Mouse (Mus musculus) left cerebral cortex, postnatal 10 days (tissue): ENCODE measurements around the gene Pigk. TPM values are rescaled to one million over a fixed set of nuclear protein-coding genes. Genes with fewer than 3 reads are reported as not detected.

Experiments used
- DNase-seq, 2 experiments: peaks; one replicate each; pipeline ENCODE4 v3.0.0; 2021 to 2022; ENCODE audit warnings: low spot score in 2 of 2, mixed read lengths in 1 of 2; ENCODE audit errors: extremely low spot score in 1 of 2
- intact Hi-C: fragments of 180-260 bp; cut with DNase I; formaldehyde crosslinking; loops from one replicate; pipeline ENCODE4 v1.15.1; 2025
- total RNA-seq, 2 experiments: library from RNA; stranded (reverse); gene quantifications; 2 replicates each; pipeline ENCODE4 v1.2.3; 2021

Pigk gene
- total RNA-seq, 2 experiments from 2014 or later, result 48.0 to 48.4 TPM

GRCm38 (mm10) chr3:152913625-152914024, 199.7 kb downstream of the Pigk start:
- intact Hi-C loops, result no loop called here

GRCm38 (mm10) chr3:152914376-152914775, 200.5 kb downstream of the Pigk start:
- DNase-seq, result no peak
- intact Hi-C loops, result no loop called here

More at GRCm38 (mm10) chr3:152913625-152914024, 199.7 kb downstream of the Pigk start:
- DNase-seq, result no peak

GRCm38 (mm10) chr3:152917579-152917978, 203.7 kb downstream of the Pigk start:
- DNase-seq, result no peak
- intact Hi-C loops, result no loop called here

GRCm38 (mm10) chr3:152919101-152919500, 205.2 kb downstream of the Pigk start:
- intact Hi-C loops, result no loop called here
- no peak for DNase-seq

DNA sequence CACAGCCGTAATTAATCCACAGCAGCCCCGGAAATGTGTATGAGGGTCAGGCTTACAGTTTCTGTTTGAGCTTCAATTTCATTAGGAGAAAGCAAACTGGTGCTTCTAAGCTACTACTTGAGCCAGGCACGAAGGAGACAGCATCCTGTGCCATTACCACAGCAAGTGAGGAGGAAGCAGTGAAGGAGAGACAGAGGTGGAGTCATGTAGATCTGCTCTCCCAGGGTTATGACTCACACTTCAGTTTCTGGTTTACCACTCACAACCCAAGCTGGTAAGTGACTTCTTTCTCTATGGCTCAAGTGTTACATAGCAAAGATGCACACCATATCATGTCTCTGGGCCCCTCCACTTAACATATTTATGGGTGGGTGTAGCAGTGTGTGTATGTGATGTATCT, 206.5 kb downstream of the Pigk start:
- intact Hi-C loops, result no loop called here
- DNase-seq, result no peak

DNA sequence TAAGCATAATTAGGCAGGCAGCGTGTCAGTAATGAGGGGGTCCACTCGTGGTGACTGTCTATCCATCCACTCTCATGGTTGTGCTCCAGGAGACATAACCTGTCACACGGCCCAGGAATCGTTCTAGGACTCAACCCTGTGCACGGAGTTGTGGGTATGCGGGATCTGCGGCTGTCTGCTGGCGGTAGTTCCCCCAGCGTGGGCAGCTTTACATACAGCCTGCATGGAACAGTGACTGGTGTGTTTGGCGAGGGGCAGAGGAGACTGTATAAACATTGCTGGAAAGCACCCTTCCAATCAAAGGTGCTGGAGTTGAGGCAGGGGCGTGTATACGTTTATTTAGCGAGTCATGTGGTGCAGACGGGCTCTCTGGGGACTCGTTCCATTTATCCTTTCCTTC, 209.6 kb downstream of the Pigk start:
- intact Hi-C loops, result no loop called here
- DNase-seq, result no peak

DNA sequence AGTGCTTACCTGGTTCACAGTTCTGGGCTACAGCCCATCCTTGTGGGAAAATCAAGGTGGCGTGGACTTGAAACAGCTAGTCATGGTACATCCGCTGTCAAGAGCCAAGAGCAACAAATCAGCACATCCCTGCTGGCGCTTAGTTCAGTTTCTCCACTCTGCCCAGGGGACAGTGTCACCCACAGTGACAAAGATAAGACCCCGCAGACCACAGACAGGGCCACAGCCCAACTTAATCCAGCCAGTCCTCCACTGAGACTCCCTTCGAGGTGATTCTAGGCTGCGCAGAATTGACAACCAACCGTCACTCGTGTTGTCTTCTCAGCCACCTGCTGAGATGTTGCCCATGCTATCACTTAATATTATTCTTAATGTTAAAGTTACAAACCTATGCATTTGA, 211.5 kb downstream of the Pigk start:
- no peak for DNase-seq
- intact Hi-C loops, result no loop called here

DNA sequence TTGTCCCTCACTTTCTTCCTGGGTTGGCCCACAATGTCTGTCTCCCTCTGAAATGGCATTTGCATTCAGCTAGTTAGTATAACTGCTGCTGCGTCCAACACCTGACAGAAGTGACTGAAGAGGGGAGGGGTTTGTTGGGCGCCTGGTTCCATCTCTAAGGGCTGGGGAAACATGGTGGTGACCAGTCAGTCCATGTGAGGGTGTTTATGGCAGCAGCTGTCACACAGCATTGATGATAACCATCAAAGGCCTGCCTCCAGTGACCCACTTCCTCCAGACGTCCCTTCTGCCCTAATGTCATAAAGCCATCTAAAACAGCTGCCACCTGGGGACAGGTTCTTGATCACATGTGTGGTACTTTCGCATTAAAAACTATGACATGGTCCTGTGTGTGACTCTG, 212.3 kb downstream of the Pigk start:
- intact Hi-C loops, result no loop called here
- no peak for DNase-seq

- intact Hi-C loops, result no loop called here
- DNase-seq, result no peak
These were observed 214.5 kb downstream of the Pigk start for GRCm38 (mm10) chr3:152928287-152928975.

- intact Hi-C loops, result no loop called here
- DNase-seq, result no peak
These were observed 215.4 kb downstream of the Pigk start for GRCm38 (mm10) chr3:152929256-152929787.

GRCm38 (mm10) chr3:152929788-152930281, 215.9 kb downstream of the Pigk start:
- intact Hi-C loops, result no loop called here
- DNase-seq, result no peak

DNA sequence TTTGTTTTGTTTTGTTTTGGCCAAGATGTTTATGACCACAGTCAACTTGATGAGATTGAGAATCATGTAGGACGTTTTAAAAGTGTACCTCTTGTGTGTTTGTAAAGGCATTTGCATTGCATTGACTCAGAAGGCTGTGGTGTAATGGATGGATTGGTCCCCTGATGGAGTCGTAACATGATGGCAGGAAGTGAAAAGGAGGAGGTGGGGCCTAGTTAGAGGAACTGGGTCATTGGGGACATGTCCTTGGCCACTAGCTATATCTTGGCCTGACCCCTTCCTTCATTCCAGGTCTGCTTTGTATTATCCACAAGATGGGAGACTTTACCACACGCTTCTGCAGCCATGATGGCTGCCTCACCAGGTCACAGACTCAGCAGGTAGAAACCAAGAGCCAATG, 217.5 kb downstream of the Pigk start:
- intact Hi-C loops, result no loop called here

DNA sequence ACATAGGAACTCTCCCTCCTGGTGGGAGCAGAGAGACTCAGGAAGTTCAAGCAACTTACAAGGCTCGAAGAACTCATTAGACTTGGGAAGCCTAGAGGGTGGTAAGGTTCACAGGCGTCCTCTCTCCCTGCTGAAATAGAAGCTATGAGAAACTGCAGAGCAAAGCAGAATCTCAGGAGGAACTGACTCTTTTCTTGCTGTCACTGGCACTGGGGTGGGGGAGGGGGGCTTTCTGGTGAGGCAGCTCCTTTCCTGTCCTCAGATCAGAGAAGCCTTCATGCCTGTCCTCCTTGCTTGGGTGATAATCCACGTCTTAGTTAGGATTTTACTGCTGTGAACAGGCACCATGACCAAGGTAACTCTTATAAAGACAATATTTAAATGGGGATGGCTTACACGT, 218.2 kb downstream of the Pigk start:
- intact Hi-C loops, result no loop called here
- DNase-seq, result no peak

More for the DNA sequence above, 217.5 kb downstream of the Pigk start:
- no peak for DNase-seq

DNA sequence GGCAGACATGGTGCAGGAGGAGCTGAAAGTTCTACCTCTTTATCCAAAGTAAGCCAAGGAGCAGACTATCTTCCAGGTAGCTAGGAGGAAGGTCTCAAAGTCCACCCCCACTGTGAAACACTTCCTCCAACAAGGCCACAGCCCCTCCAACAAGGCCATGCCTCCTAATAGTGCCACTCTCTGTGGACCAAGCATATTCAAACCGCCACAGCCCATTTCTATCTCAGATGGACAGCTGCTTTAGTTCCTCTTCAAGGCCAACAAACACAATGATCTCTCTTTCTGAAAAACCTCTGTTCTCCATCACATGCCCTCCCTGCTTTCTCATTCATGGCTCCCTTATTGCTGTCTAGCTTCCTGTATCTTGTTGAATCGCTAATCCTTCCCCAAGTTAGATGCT, 218.6 kb downstream of the Pigk start:
- intact Hi-C loops, result no loop called here
- no peak for DNase-seq

DNA sequence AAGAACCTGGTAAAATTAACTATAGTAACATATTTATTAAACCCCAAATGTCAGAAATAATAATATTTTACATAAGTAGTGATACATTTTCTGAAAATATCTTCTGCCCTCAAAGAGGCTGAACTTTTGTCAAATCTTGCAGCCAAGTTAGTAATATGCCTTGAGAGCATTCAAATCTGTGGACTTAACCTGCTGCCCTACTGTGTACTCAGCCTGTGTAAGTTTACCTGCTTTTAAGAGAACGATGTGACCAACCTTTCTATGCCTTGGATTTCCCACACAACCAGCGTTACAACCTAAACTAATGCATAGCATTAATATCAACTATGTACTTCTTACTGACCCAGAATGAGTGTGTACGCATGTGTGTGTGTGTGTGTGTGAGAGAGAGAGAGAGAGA, 219.8 kb downstream of the Pigk start:
- intact Hi-C loops, result no loop called here
- DNase-seq, result no peak

DNA sequence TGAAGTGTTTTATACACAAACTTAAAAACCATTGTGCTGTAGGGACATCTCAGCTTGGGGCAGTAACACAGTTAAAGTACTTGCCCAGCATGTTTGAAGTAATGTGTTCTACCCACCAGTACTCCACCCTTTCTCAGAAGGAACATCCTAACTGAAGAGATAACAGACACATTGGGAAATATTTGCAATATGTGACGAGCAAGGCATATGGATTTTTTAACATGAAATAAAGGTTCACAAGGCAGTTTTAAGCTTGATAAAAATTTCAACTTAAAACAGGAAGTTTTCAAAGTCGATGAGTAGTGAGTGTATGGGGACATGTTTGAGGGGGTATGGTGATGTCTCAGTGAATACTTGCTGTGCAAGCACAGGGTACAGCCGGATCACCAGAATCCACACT, 222.4 kb downstream of the Pigk start:
- DNase-seq, result no peak
- intact Hi-C loops, result no loop called here

- no peak for DNase-seq
- intact Hi-C loops, result no loop called here
These were observed 227.8 kb downstream of the Pigk start for GRCm38 (mm10) chr3:152941671-152942070.

GRCm38 (mm10) chr3:152942985-152943384, 229.1 kb downstream of the Pigk start:
- intact Hi-C loops, result no loop called here
- no peak for DNase-seq

DNA sequence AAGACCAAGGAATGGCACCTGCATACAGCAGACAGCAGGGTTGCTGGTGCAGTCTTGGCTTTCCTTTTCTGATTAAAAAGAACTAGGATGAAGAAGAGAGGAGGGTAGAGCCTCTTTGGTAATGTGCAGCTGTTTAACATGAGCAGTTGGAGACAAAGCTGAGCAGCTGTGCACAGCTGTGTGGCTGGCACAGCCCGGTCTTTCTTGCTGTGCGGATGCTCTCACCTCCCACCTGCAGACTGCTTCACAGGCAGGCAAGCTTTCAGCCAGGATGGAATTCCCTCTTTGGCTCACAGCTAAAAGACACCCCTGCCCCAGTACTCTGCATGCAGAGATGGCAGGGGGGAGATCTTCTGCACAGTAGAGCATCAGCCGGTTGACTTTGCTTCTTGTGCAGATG, 230.9 kb downstream of the Pigk start:
- intact Hi-C loops, result no loop called here

GRCm38 (mm10) chr3:152947031-152947640, 233.2 kb downstream of the Pigk start:
- no peak for DNase-seq
- intact Hi-C loops, result no loop called here

More for the DNA sequence above, 230.9 kb downstream of the Pigk start:
- no peak for DNase-seq
